Mouse (Mus musculus) embryonic facial prominence, embryonic 13.5 days (tissue): ENCODE results near the gene Fam50b. TPM values are rescaled to one million over a fixed set of nuclear protein-coding genes. Genes with fewer than 3 reads are reported as not detected.
A peak's percentile ranks its signal among the peaks of the same experiment; 100 is the strongest.

Experiments used
- ATAC-seq: fragments of 200-750 bp; cut with Nextera tagmentation; 2 replicates; pipeline ENCODE4 v1.8.0; 2017; ENCODE audit warnings: low read depth; ENCODE audit not compliant: insufficient number of reproducible peaks, insufficient read depth, low FRiP score, low TSS enrichment
- H3K27ac ChIP-seq: fragments of 300-500 bp; sonication (generic); 2 replicates; pipeline ENCODE4 v1.5.1; 2015; ENCODE audit warnings: moderate library complexity, mild to moderate bottlenecking, inconsistent platforms
- H3K27me3 ChIP-seq: fragments of 300-500 bp; sonication (generic); 2 replicates; pipeline ENCODE4 v1.6.1; 2015; ENCODE audit warnings: mild to moderate bottlenecking, inconsistent platforms
- H3K36me3 ChIP-seq: fragments of 300-500 bp; sonication (generic); 2 replicates; pipeline ENCODE4 v1.6.1; 2015; ENCODE audit warnings: mild to moderate bottlenecking, inconsistent platforms
- H3K4me1 ChIP-seq: fragments of 300-500 bp; sonication (generic); 2 replicates; pipeline ENCODE4 v1.6.1; 2015; ENCODE audit warnings: inconsistent platforms
- H3K4me2 ChIP-seq: fragments of 300-500 bp; sonication (generic); 2 replicates; pipeline ENCODE4 v1.6.1; 2015; ENCODE audit warnings: moderate library complexity, mild to moderate bottlenecking, inconsistent platforms
- H3K4me3 ChIP-seq: fragments of 300-500 bp; sonication (generic); 2 replicates; pipeline ENCODE4 v1.5.1; 2015; ENCODE audit warnings: mild to moderate bottlenecking, inconsistent platforms
- H3K9ac ChIP-seq: fragments of 300-500 bp; sonication (generic); 2 replicates; pipeline ENCODE4 v1.6.1; 2015; ENCODE audit warnings: mild to moderate bottlenecking, inconsistent platforms
- H3K9me3 ChIP-seq: fragments of 300-500 bp; sonication (generic); 2 replicates; pipeline ENCODE4 v1.6.1; 2016; ENCODE audit warnings: inconsistent platforms
- WGBS: fragments of 180-500 bp; shearing (Covaris S2); methylation state at CpG from one replicate; pipeline ENCODE4 v1.1.7; 2015; ENCODE audit warnings: mixed read lengths; 5-methylcytosine and 5-hydroxymethylcytosine counted together
- polyA plus RNA-seq: library from polyadenylated mRNA; unstranded; fragments of >200 nt; fragmentation: Nextera tagmentation; extraction: Ambion mirVana; gene quantifications from 2 replicates; pipeline ENCODE4 v1.2.1, GENCODE M21; 2015

The Fam50b gene
- polyA plus RNA-seq, 1 experiment from 2014 or later, result not detected

DNA sequence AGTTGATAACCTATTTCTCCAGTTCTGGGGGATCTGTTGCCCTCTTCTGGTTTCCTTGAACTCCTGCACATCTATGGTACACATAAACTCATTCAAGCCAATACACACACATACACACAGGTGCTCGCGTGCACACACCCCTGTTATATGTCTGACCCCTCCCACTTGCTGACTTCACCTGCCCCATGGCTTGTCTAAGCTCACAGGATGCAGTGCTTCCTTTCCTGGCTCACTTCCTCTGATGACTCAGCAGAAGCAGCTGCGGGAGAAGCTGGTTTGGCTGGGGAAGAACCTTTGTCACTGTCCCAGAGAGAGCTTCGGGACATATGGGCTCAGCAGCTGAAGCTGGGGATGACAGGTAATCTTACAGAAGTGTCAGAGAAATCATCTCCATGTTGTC is 23.2 kb upstream of the Fam50b start:
- H3K4me3 ChIP-seq, result no peak overlapping the region
- no peaks in the 10 kb centered on the region for H3K27me3 ChIP-seq
- 0 out of 2 replicates have a peak, but pooled peaks cover 4% of the 10 kb centered on the region for H3K4me1 ChIP-seq
- H3K36me3 ChIP-seq, result no peaks in the 10 kb centered on the region
- no peak overlapping the region for H3K4me2 ChIP-seq
- no peak overlapping the region for H3K9ac ChIP-seq
- no peak overlapping the region for H3K27ac ChIP-seq
- no peak for ATAC-seq
- H3K9me3 ChIP-seq, result no peaks in the 10 kb centered on the region
- 83% methylated on average over 4 of the region's 4 CpGs for WGBS

- Histone ChIP-seq H3K4me2 (no peak overlapping the region), H3K9me3 (no peaks in the 10 kb centered on the region), H3K36me3 (no peaks in the 10 kb centered on the region), H3K4me3 (no peak overlapping the region), H3K27me3 (no peaks in the 10 kb centered on the region), H3K9ac (no peak overlapping the region), H3K27ac (no peak overlapping the region), H3K4me1 (0 out of 2 replicates have a peak, but pooled peaks cover 4% of the 10 kb centered on the region)
- no peak for ATAC-seq
- WGBS, result 26% methylated on average over 1 of the region's 1 CpGs
Observed at GRCm38 (mm10) chr13:34712881-34713280, 21.8 kb upstream of the Fam50b start.

GRCm38 (mm10) chr13:34715437-34715838 is 19.2 kb upstream of the Fam50b start:
- WGBS, result 73% methylated on average over 7 of the region's 7 CpGs
- H3K27ac ChIP-seq, result no peak overlapping the region
- H3K9ac ChIP-seq, result no peak overlapping the region
- ATAC-seq, result no peak
- no peaks in the 10 kb centered on the region for H3K4me1 ChIP-seq
- no peaks in the 10 kb centered on the region for H3K36me3 ChIP-seq
- H3K9me3 ChIP-seq, result no peaks in the 10 kb centered on the region
- no peak overlapping the region for H3K4me3 ChIP-seq
- H3K4me2 ChIP-seq, result no peak overlapping the region
- H3K27me3 ChIP-seq, result no peaks in the 10 kb centered on the region

GRCm38 (mm10) chr13:34724831-34725592 is 9.6 kb upstream of the Fam50b start:
- WGBS, result 57% methylated on average over 8 of the region's 8 CpGs
- ATAC-seq, result peak; percentile 68; the same call in 1 of the 2 replicates
- H3K27ac ChIP-seq, result peak overlapping the region; percentile 40

GRCm38 (mm10) chr13:34725800-34726476 is 8.7 kb upstream of the Fam50b start:
- no peaks in the 10 kb centered on the region for H3K36me3 ChIP-seq
- H3K4me3 ChIP-seq, result peak overlapping the region; percentile 24
- ATAC-seq, result no peak
- H3K4me2 ChIP-seq, result peak overlapping the region; percentile 56
- H3K9ac ChIP-seq, result no peak overlapping the region
- 12% methylated on average over 9 of the region's 9 CpGs for WGBS
- peaks cover 26% of the 10 kb centered on the region for H3K4me1 ChIP-seq
- peak overlapping the region; percentile 44; the same call in 1 of the 2 replicates for H3K27ac ChIP-seq
- no peaks in the 10 kb centered on the region for H3K27me3 ChIP-seq
- peaks cover 3% of the 10 kb centered on the region; the same call in 1 of the 2 replicates for H3K9me3 ChIP-seq

More at GRCm38 (mm10) chr13:34724831-34725592, 9.6 kb upstream of the Fam50b start:
- H3K27me3 ChIP-seq, result no peaks in the 10 kb centered on the region
- no peaks in the 10 kb centered on the region for H3K36me3 ChIP-seq
- no peak overlapping the region for H3K4me3 ChIP-seq
- no peak overlapping the region for H3K4me2 ChIP-seq
- H3K9ac ChIP-seq, result no peak overlapping the region
- peaks cover 3% of the 10 kb centered on the region; the same call in 1 of the 2 replicates for H3K9me3 ChIP-seq
- peaks cover 26% of the 10 kb centered on the region for H3K4me1 ChIP-seq

DNA sequence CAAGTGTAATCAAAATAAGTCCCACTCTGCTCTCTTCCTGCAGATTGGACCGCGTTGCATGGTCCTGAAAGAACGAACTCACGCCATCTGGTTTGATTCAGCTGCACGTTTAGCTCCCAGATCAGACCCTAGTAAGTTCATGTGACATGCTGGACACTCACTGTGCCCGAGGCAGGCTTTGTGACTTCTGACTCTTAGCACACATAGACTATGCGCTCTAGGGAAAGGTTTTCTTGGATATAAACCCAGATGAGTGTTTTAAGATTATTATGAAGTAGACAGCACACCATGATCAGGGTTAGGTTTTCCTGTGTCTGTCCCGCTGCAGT is 8.2 kb upstream of the Fam50b start:
- Histone ChIP-seq H3K4me3 (peak overlapping the region; percentile 24), H3K4me2 (peak overlapping the region; percentile 56), H3K4me1 (peaks cover 26% of the 10 kb centered on the region), H3K9ac (no peak overlapping the region), H3K27ac (peak overlapping the region; percentile 44; the same call in 1 of the 2 replicates), H3K36me3 (no peaks in the 10 kb centered on the region), H3K27me3 (no peaks in the 10 kb centered on the region), H3K9me3 (peaks cover 3% of the 10 kb centered on the region; the same call in 1 of the 2 replicates)
- 21% methylated on average over 8 of the region's 8 CpGs for WGBS
- ATAC-seq, result no peak

DNA sequence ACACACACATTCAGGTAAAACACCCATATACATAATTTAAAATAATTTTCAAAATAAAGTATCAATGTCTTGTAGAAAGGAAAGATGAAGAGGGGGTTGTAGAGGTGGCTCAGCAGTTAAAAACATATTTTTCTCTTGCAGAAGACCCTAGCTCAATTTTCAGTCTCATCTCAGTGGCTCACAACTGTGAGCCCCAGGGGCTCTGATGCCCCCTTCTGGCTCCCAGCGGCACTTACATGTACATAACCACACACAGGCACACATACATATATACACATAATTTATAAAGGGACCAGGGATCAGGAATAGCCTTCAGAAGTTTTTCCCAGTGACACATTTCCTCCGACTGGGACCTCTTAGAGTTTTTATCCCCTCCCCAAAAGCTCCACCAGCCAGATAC is 7.6 kb upstream of the Fam50b start:
- Histone ChIP-seq H3K9me3 (peaks cover 3% of the 10 kb centered on the region; the same call in 1 of the 2 replicates), H3K27me3 (no peaks in the 10 kb centered on the region), H3K9ac (no peak overlapping the region), H3K36me3 (no peaks in the 10 kb centered on the region), H3K27ac (no peak overlapping the region), H3K4me1 (peaks cover 26% of the 10 kb centered on the region), H3K4me2 (no peak overlapping the region), H3K4me3 (no peak overlapping the region)
- 88% methylated on average over 2 of the region's 2 CpGs for WGBS
- no peak for ATAC-seq

- Histone ChIP-seq H3K9ac (no peak overlapping the region), H3K36me3 (no peaks in the 10 kb centered on the region), H3K4me1 (peaks cover 9% of the 10 kb centered on the region), H3K27ac (no peak overlapping the region), H3K4me2 (no peak overlapping the region), H3K4me3 (no peak overlapping the region), H3K27me3 (no peaks in the 10 kb centered on the region), H3K9me3 (peaks cover 3% of the 10 kb centered on the region; the same call in 1 of the 2 replicates)
- 91% methylated on average over 6 of the region's 6 CpGs for WGBS
- ATAC-seq, result no peak
Observed at GRCm38 (mm10) chr13:34731551-34731950, 3.1 kb upstream of the Fam50b start.

GRCm38 (mm10) chr13:34733780-34734179 is 870 bp upstream of the Fam50b start:
- Histone ChIP-seq H3K36me3 (no peaks in the 10 kb centered on the region), H3K4me1 (peaks cover 9% of the 10 kb centered on the region), H3K4me2 (no peak overlapping the region), H3K4me3 (no peak overlapping the region), H3K27me3 (no peaks in the 10 kb centered on the region), H3K9ac (no peak overlapping the region), H3K9me3 (no peaks in the 10 kb centered on the region), H3K27ac (no peak overlapping the region)
- no peak for ATAC-seq
- WGBS, result 55% methylated on average over 1 of the region's 1 CpGs

DNA sequence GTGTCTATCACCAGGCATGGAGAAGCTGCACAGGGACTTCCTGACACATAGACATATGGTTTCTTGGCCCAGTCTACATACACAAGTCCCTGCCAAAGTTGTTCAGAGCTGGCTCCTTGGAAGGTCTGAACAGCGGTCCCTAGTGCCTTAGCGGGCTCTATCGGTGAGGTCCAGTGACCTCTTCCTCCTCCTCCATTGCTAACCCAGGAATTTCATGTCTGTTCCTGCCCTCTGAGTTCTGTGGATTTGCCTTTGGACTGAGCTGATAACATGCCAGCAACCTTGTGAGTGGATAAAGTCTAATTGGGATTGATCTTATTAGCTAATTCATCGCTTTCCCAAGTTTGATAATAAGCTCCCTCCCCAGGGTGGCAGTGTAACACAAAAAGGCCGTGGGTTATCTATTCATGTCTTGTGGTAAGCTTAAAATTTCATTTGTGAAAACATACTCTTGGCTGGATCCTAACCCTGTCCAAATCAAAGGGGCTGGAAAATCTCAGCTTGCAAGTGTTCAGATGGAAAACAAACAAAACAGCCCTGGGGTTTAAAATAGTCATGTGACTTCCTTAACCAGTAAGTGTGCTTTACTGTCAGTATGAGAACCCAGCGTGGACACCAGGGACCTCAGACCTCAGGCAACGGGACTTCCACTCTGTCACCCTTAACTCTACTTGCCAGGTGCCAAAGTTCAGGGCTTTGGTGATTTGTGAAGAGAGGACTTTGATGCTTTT is 3.5 kb downstream of the Fam50b start:
- Histone ChIP-seq H3K9me3 (no peaks in the 10 kb centered on the region), H3K4me2 (no peak overlapping the region), H3K9ac (no peak overlapping the region), H3K27me3 (no peaks in the 10 kb centered on the region), H3K4me3 (no peak overlapping the region), H3K27ac (no peak overlapping the region), H3K4me1 (peaks cover 13% of the 10 kb centered on the region), H3K36me3 (no peaks in the 10 kb centered on the region)
- no peak for ATAC-seq
- WGBS, result 77% methylated on average over 7 of the region's 7 CpGs

DNA sequence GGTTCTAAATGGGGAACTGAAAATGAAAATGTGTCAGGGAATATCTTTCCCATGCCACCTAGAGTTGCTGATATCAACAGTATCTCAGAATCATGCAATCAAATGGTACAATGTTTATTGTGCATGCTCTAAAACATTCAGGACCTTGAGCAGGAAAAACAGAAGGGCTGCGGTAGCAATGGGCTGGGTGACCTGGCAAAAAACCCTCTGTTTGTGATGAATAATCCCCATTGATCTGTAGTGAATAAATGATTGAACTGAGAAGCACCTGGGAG is 4.0 kb downstream of the Fam50b start:
- 86% methylated on average over 1 of the region's 1 CpGs for WGBS
- Histone ChIP-seq H3K4me1 (peaks cover 17% of the 10 kb centered on the region), H3K36me3 (no peaks in the 10 kb centered on the region), H3K4me2 (no peak overlapping the region), H3K4me3 (no peak overlapping the region), H3K27ac (no peak overlapping the region), H3K9ac (no peak overlapping the region), H3K27me3 (no peaks in the 10 kb centered on the region), H3K9me3 (no peaks in the 10 kb centered on the region)
- no peak for ATAC-seq
